Mouse (Mus musculus): ENCODE measurements at regions not wholly inside any gene's neighbourhood (a gene's known extent, or its start where the extent isn't known, plus 50 kb on each side); places are given as distances from the start of the nearest gene placed in this dataset.

DNA sequence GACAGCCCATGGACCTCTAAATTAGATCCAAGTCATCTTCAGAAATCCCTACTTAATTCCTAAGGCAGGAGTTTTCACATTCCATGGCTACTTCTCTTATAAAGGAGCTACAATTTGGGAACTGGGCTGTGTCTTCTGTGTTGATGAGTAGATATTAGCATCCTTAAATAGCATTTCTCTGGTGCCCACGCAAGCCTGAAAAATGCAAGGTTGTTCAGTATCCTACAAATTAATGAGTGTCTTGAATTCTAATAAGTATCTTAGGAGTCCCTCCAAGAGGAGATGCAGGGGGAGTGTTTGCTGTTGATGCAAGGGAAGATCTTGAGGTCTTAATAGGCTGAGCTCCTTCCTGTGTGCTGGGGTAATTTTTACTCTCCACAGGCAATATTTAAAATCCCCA lies 182.5 kb downstream of the Usp46 start:
- Histone ChIP-seq H3K36me3 (replicated peaks; ENCODE audit: control insufficient read depth, insufficient read depth, low read depth, low read length) (no peaks in the 10 kb centered on the region), H3K9ac (replicated peaks; ENCODE audit: low read length) (no peak overlapping the region), H3K4me2 (ENCODE audit: low read depth, low read length) (no peak overlapping the region), H3K27me3 (ENCODE audit: control insufficient read depth, insufficient read depth, low read length) (no peaks in the 10 kb centered on the region), H3K4me1 (ENCODE audit: control insufficient read depth, insufficient read depth, low read length) (no peaks in the 10 kb centered on the region), H3K27ac (replicated peaks; ENCODE audit: low read depth, low read length) (no peak overlapping the region), H3K4me3 (ENCODE audit: low read depth, low read length) (no peak overlapping the region), H3K9me3 (replicated peaks; ENCODE audit: control insufficient read depth, low read length) (no peaks in the 10 kb centered on the region)
- DNase-seq (ENCODE audit: low spot score) (no peak), ATAC-seq (replicated peaks; ENCODE audit: insufficient number of reproducible peaks, low FRiP score, low TSS enrichment, low read depth) (no peak)
- WGBS = 91% methylated on average over 1 of the region's 1 CpGs

DNA sequence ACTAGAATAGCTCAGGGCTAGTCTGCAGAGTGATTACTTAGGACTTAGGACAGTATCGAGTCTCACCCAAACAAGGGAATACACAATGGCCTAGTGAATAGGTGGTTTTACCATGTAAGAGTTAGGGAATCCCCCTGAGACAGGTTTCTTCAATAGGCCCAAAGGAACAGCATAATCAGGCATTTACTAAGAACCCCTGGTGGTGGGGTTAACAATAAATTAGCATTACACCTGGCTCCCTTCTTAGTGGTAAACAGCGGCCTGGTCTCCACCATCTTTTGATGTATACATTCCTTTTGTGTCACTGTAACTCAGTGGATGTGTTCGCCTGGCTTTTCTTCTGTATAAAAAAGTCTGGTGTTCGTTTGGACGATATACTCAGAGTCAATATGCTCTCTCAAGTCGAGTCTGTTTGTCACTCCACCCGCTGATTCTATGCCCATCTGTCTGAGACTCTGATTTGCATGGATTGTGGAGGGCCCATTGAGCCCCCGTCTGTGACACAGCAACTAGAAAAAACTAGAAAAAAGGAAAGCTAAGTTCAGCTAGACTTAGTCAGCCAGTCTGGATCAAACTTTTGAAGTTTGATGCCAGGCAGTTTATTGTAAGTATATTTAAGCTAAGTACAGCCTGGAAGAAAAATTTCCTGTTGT lies 180.8 kb downstream of the Usp46 start:
- H3K36me3 ChIP-seq (replicated peaks; ENCODE audit: control insufficient read depth, insufficient read depth, low read depth, low read length) = no peaks in the 10 kb centered on the region
- no peak overlapping the region for H3K4me2 ChIP-seq (ENCODE audit: low read depth, low read length)
- H3K27me3 ChIP-seq (ENCODE audit: control insufficient read depth, insufficient read depth, low read length) = no peaks in the 10 kb centered on the region
- DNase-seq (ENCODE audit: low spot score) (no peak), ATAC-seq (replicated peaks; ENCODE audit: insufficient number of reproducible peaks, low FRiP score, low TSS enrichment, low read depth) (no peak)
- no peaks in the 10 kb centered on the region for H3K4me1 ChIP-seq (ENCODE audit: control insufficient read depth, insufficient read depth, low read length)
- no peaks in the 10 kb centered on the region for H3K9me3 ChIP-seq (replicated peaks; ENCODE audit: control insufficient read depth, low read length)
- 75% methylated on average over 8 of the region's 8 CpGs for WGBS
- H3K4me3 ChIP-seq (ENCODE audit: low read depth, low read length) = no peak overlapping the region
- no peak overlapping the region for H3K27ac ChIP-seq (replicated peaks; ENCODE audit: low read depth, low read length)
- no peak overlapping the region for H3K9ac ChIP-seq (replicated peaks; ENCODE audit: low read length)

DNA sequence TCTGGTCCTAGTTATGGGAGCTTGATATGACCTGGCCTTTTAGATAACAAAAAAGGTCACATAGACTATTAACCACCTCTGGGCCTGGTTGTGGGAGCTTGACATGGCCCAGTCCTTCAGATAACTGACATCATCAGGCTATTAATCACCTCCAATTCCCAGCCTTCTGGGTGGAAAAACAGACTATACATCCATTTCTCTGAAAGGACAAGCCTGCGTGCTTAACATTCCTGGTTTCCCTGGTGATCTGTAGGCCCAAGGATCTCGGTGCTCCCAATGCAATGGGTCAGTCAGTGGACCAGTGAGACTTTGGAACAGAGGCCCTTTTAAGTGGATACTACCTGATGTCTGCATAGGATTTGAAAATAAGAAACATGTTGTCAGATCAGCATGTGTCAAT lies 179.8 kb downstream of the Usp46 start:
- 65% methylated on average over 2 of the region's 2 CpGs for WGBS
- Histone ChIP-seq H3K9me3 (replicated peaks; ENCODE audit: control insufficient read depth, low read length) (no peaks in the 10 kb centered on the region), H3K36me3 (replicated peaks; ENCODE audit: control insufficient read depth, insufficient read depth, low read depth, low read length) (no peaks in the 10 kb centered on the region), H3K4me3 (ENCODE audit: low read depth, low read length) (no peak overlapping the region), H3K9ac (replicated peaks; ENCODE audit: low read length) (no peak overlapping the region), H3K4me2 (ENCODE audit: low read depth, low read length) (no peak overlapping the region), H3K4me1 (ENCODE audit: control insufficient read depth, insufficient read depth, low read length) (no peaks in the 10 kb centered on the region), H3K27me3 (ENCODE audit: control insufficient read depth, insufficient read depth, low read length) (no peaks in the 10 kb centered on the region), H3K27ac (replicated peaks; ENCODE audit: low read depth, low read length) (no peak overlapping the region)
- DNase-seq (ENCODE audit: low spot score) = no peak
- no peak for ATAC-seq (replicated peaks; ENCODE audit: insufficient number of reproducible peaks, low FRiP score, low TSS enrichment, low read depth)

DNA sequence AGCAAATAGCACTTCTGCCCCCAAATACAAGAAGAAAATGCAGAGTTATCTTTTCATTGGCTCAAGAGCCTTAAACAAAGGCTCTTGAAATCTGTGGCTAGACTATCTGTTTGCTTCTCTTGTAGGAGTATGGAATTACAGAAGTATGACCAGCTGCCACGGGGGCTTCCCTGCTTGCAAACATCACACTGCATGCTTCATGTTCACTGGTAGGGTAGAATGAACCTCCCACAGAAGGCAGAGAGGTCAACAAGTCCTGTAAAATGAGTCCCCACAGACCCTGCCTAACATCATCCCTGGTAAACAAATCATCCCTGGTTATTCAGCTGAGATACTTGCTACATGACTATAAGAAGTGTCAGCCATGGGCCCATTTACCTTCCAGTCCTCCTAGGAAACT lies 178.9 kb downstream of the Usp46 start:
- Histone ChIP-seq H3K9me3 (replicated peaks; ENCODE audit: control insufficient read depth, low read length) (no peaks in the 10 kb centered on the region), H3K4me2 (ENCODE audit: low read depth, low read length) (no peak overlapping the region), H3K27ac (replicated peaks; ENCODE audit: low read depth, low read length) (no peak overlapping the region), H3K9ac (replicated peaks; ENCODE audit: low read length) (no peak overlapping the region), H3K4me3 (ENCODE audit: low read depth, low read length) (no peak overlapping the region), H3K4me1 (ENCODE audit: control insufficient read depth, insufficient read depth, low read length) (no peaks in the 10 kb centered on the region), H3K27me3 (ENCODE audit: control insufficient read depth, insufficient read depth, low read length) (no peaks in the 10 kb centered on the region), H3K36me3 (replicated peaks; ENCODE audit: control insufficient read depth, insufficient read depth, low read depth, low read length) (no peaks in the 10 kb centered on the region)
- ATAC-seq (replicated peaks; ENCODE audit: insufficient number of reproducible peaks, low FRiP score, low TSS enrichment, low read depth) = no peak
- 38% methylated on average over 1 of the region's 1 CpGs for WGBS
- no peak for DNase-seq (ENCODE audit: low spot score)

DNA sequence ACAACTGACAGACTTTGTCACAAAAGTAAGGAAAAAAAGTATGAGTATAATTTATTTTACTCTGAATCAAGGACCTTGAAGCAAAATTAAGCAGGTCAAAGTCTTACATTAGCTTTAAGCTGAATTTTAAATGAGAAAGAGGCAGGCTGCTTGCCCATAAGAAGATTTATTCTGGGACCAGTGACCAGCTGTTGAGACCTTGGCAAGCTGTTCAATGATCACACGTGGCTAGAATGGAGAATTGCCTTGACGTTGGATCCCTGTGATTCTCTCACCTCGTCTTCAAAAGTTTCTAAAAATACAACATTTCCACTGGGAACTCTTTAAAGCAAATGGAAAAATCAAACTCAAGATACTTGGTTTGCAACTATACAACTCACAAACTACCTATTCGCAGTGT lies 177.3 kb downstream of the Usp46 start:
- Histone ChIP-seq H3K9ac (replicated peaks; ENCODE audit: low read length) (no peak overlapping the region), H3K4me1 (ENCODE audit: control insufficient read depth, insufficient read depth, low read length) (no peaks in the 10 kb centered on the region), H3K27ac (replicated peaks; ENCODE audit: low read depth, low read length) (no peak overlapping the region), H3K36me3 (replicated peaks; ENCODE audit: control insufficient read depth, insufficient read depth, low read depth, low read length) (no peaks in the 10 kb centered on the region), H3K4me2 (ENCODE audit: low read depth, low read length) (no peak overlapping the region), H3K27me3 (ENCODE audit: control insufficient read depth, insufficient read depth, low read length) (no peaks in the 10 kb centered on the region), H3K4me3 (ENCODE audit: low read depth, low read length) (no peak overlapping the region), H3K9me3 (replicated peaks; ENCODE audit: control insufficient read depth, low read length) (no peaks in the 10 kb centered on the region)
- WGBS = 85% methylated on average over 4 of the region's 4 CpGs
- ATAC-seq (replicated peaks; ENCODE audit: insufficient number of reproducible peaks, low FRiP score, low TSS enrichment, low read depth) = no peak
- DNase-seq (ENCODE audit: low spot score) = no peak

DNA sequence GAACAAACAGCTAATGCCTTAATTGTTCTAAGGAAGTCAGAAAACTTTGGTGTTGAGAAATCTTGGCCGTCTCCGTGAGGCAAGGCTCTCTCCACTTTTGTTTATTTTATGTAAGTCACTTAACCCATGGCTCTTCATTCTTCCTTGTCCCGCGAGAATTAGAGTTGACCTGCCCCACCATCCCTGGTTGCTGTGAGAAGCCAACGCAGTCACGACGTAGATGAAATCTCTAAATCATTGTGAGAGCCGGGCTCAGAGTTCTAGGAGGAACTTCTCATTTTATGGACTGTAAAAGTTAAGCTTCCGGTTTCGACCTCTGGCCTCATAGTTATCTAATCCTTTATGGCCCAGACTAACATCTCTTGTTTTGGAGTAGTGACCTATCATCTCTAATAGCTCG lies 176.6 kb downstream of the Usp46 start:
- 70% methylated on average over 11 of the region's 11 CpGs for WGBS
- H3K9ac ChIP-seq (replicated peaks; ENCODE audit: low read length) = no peak overlapping the region
- no peak for ATAC-seq (replicated peaks; ENCODE audit: insufficient number of reproducible peaks, low FRiP score, low TSS enrichment, low read depth)
- H3K27me3 ChIP-seq (ENCODE audit: control insufficient read depth, insufficient read depth, low read length) = no peaks in the 10 kb centered on the region
- H3K4me2 ChIP-seq (ENCODE audit: low read depth, low read length) = no peak overlapping the region
- H3K36me3 ChIP-seq (replicated peaks; ENCODE audit: control insufficient read depth, insufficient read depth, low read depth, low read length) = no peaks in the 10 kb centered on the region
- H3K4me3 ChIP-seq (ENCODE audit: low read depth, low read length) = no peak overlapping the region
- no peaks in the 10 kb centered on the region for H3K9me3 ChIP-seq (replicated peaks; ENCODE audit: control insufficient read depth, low read length)
- no peaks in the 10 kb centered on the region for H3K4me1 ChIP-seq (ENCODE audit: control insufficient read depth, insufficient read depth, low read length)
- no peak overlapping the region for H3K27ac ChIP-seq (replicated peaks; ENCODE audit: low read depth, low read length)
- DNase-seq (ENCODE audit: low spot score) = no peak

DNA sequence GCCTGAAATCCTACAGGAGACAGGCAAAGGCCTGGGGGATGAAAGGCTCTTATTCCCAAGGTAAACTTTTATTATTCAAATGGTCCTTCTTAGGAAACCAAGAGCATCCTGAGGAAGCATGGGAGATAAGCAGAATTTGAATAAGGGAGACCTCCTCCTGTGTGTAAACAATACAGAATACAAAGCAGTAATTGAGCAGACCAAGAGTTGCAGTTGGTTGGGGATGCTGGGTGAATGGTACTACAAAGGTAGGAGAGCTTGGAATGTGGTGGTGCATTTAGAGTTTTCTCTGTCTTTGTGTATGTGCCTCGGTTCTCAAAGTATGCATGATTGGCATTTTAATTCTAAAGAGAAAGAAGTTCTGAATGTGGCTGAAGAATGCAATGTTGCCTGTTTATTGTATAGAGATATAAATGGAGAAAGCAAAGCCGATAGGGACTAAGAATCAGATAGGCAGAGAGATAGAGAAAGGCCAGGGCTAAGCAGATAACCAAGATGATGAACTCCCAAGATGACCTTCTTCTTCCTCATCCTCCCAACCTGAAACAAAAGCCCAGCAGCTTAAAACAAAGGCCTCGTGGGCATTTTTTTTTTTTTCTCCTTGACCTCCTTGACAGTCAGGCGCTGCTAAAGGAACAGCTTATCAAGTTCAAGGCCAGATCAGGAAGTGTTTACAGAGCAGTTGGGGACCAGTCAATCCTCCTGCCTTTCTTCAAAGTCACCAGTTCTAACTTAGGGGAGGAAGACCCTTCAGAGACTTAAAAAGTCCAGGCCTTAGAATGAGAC lies 175.6 kb downstream of the Usp46 start:
- DNase-seq (ENCODE audit: low spot score) (no peak), ATAC-seq (replicated peaks; ENCODE audit: insufficient number of reproducible peaks, low FRiP score, low TSS enrichment, low read depth) (no peak)
- no peak overlapping the region for H3K27ac ChIP-seq (replicated peaks; ENCODE audit: low read depth, low read length)
- H3K9me3 ChIP-seq (replicated peaks; ENCODE audit: control insufficient read depth, low read length) = no peaks in the 10 kb centered on the region
- no peaks in the 10 kb centered on the region for H3K4me1 ChIP-seq (ENCODE audit: control insufficient read depth, insufficient read depth, low read length)
- 70% methylated on average over 4 of the region's 4 CpGs for WGBS
- no peak overlapping the region for H3K4me2 ChIP-seq (ENCODE audit: low read depth, low read length)
- no peak overlapping the region for H3K4me3 ChIP-seq (ENCODE audit: low read depth, low read length)
- H3K27me3 ChIP-seq (ENCODE audit: control insufficient read depth, insufficient read depth, low read length) = no peaks in the 10 kb centered on the region
- no peaks in the 10 kb centered on the region for H3K36me3 ChIP-seq (replicated peaks; ENCODE audit: control insufficient read depth, insufficient read depth, low read depth, low read length)
- H3K9ac ChIP-seq (replicated peaks; ENCODE audit: low read length) = no peak overlapping the region

DNA sequence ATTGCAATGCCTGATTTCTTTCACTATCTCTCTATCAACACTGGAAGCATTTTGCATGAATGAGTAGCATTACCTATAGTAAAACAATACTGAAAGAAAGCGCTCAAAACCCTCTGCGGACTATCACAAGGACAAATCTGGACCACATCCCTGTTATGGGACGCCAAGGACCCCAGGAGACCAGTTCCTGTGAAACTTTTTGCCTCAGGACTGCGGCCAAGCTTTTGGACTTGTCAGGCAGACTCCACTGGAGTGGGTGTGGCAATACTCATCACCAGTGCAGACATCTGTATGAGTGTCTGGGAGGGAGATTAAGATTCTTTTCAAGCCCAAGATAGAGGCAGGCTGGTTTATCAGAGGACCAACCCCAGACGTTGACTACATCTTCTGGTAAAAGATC lies 173.0 kb downstream of the Usp46 start:
- WGBS = 91% methylated on average over 5 of the region's 5 CpGs
- Histone ChIP-seq H3K4me3 (ENCODE audit: low read depth, low read length) (no peak overlapping the region), H3K27ac (replicated peaks; ENCODE audit: low read depth, low read length) (no peak overlapping the region), H3K4me1 (ENCODE audit: control insufficient read depth, insufficient read depth, low read length) (no peaks in the 10 kb centered on the region), H3K9ac (replicated peaks; ENCODE audit: low read length) (no peak overlapping the region), H3K4me2 (ENCODE audit: low read depth, low read length) (no peak overlapping the region), H3K36me3 (replicated peaks; ENCODE audit: control insufficient read depth, insufficient read depth, low read depth, low read length) (no peaks in the 10 kb centered on the region), H3K9me3 (replicated peaks; ENCODE audit: control insufficient read depth, low read length) (no peaks in the 10 kb centered on the region), H3K27me3 (ENCODE audit: control insufficient read depth, insufficient read depth, low read length) (no peaks in the 10 kb centered on the region)
- DNase-seq (ENCODE audit: low spot score) (no peak), ATAC-seq (replicated peaks; ENCODE audit: insufficient number of reproducible peaks, low FRiP score, low TSS enrichment, low read depth) (no peak)
